Mouse (Mus musculus) embryonic fibroblast, embryonic 13.5 days (primary cell): ENCODE data around the gene Sptbn1.

Experiments used
- CTCF ChIP-seq: IDR thresholded peaks from 2 replicates; pipeline ENCODE4 v1.5.1; 2011; ENCODE audit warnings: mild to moderate bottlenecking, control low read depth, low read length, moderate library complexity, borderline replicate concordance; ENCODE audit not compliant: insufficient read depth
- POLR2A ChIP-seq: IDR thresholded peaks from 2 replicates; pipeline ENCODE4 v1.6.1; 2011; ENCODE audit warnings: low read depth, mild to moderate bottlenecking, control low read depth, low read length, moderate library complexity

- TF ChIP-seq CTCF (no peak), POLR2A (no peak)
Observed at GRCm38 (mm10) chr11:30160625-30161172, 107.3 kb downstream of the Sptbn1 start.
